ENCODE assay signal across 7 mouse cellular contexts in the genomic region with DNA sequence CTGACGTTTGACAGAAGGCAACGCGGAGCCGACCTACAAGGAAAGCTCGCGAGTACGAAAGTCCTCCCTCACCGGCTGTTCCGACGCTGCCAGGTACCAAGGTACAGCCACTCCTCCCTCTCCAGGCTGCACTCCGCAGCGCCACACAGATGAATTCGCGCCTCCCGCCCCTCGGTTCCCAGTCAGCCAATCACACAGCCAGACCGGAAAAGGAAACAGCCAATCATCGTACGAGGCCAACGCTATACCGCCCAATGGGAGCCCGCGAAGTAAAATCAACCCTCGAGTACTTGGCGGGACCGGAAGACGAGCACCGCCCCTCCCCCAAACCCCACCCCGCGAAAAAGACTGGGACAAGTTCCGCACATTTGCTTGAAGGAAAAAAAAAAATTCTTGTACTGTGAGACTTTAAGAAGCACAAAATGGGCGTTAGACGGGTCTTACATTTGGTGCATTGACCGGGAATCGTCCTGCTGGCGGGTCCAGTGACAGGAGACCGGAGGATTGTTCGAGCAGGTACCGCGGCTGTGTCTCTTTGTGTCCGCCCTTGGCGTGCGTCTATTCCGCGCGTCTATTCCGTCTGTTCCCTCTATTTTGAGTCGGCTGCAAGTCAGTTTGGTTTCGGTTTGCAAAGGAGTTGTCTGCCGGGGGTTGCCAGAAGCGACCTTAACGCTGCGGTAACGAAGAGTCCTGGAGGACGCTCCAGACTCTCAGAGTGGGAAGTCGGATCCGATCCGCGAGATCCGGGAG. TPM values are rescaled to one million over a fixed set of nuclear protein-coding genes. Genes with fewer than 3 reads are reported as not detected.
A peak's percentile ranks its signal among the peaks of the same experiment; 100 is the strongest.
DNase-seq lines count a peak whose midpoint lies in the region; ATAC-seq lines count a peak whose summit lies in the region.

Gene Brip1 (minus strand): TSS at position 157 of the 750 bp plus-strand sequence.

- peaks cover 32% of the 10 kb centered on the region for H3K9me3 ChIP-seq in embryonic facial prominence, embryonic 12.5 days
- peaks cover 12% of the 10 kb centered on the region; the same call in 1 of the 2 replicates for H3K9me3 ChIP-seq in limb, embryonic 11.5 days (ENCODE audit: control insufficient read depth, low read length)
- peaks cover 10% of the 10 kb centered on the region for H3K9me3 ChIP-seq in midbrain, embryonic 14.5 days (ENCODE audit: control insufficient read depth, low read length)

- DNase-seq in adrenal gland, postnatal 25 days, result peak; percentile 89
- peak; percentile 100 for DNase-seq in heart, adult 11 months
- peak; percentile 93 for DNase-seq in kidney, adult 18-20 months
- peak; percentile 98 for DNase-seq in limb, embryonic 11.5 days (ENCODE audit: low spot score)
- peak; percentile 97 for DNase-seq in midbrain, embryonic 14.5 days
- DNase-seq in spleen, adult 18-20 months, result peak; percentile 83 to 88

- peaks cover 47% of the 10 kb centered on the region for H3K36me3 ChIP-seq in embryonic facial prominence, embryonic 12.5 days
- peaks cover 29% of the 10 kb centered on the region for H3K36me3 ChIP-seq in limb, embryonic 11.5 days (ENCODE audit: control insufficient read depth, insufficient read depth, low read length)
- peaks cover 29% of the 10 kb centered on the region for H3K36me3 ChIP-seq in midbrain, embryonic 14.5 days (ENCODE audit: control insufficient read depth, insufficient read depth, low read length)

- H3K4me3 ChIP-seq in embryonic facial prominence, embryonic 12.5 days, result peak within 1 kb of the TSS; percentile 69
- H3K4me3 ChIP-seq in limb, embryonic 11.5 days (ENCODE audit: low read depth, low read length), result peak within 1 kb of the TSS; percentile 84
- H3K4me3 ChIP-seq in midbrain, embryonic 14.5 days (replicated peaks; ENCODE audit: low read depth, low read length), result peak within 1 kb of the TSS; percentile 76

- H3K27ac ChIP-seq in embryonic facial prominence, embryonic 12.5 days, result peak within 1 kb of the TSS; percentile 89
- peak within 1 kb of the TSS; percentile 83 for H3K27ac ChIP-seq in limb, embryonic 11.5 days (replicated peaks; ENCODE audit: low read depth, low read length)
- H3K27ac ChIP-seq in midbrain, embryonic 14.5 days (replicated peaks; ENCODE audit: low read depth, low read length), result peak within 1 kb of the TSS; percentile 76

- peak within 1 kb of the TSS; percentile 61 for H3K4me2 ChIP-seq in embryonic facial prominence, embryonic 12.5 days (replicated peaks)
- H3K4me2 ChIP-seq in limb, embryonic 11.5 days (ENCODE audit: low read depth, severe bottlenecking), result peak within 1 kb of the TSS; percentile 66
- peak within 1 kb of the TSS; percentile 80 for H3K4me2 ChIP-seq in midbrain, embryonic 14.5 days (ENCODE audit: low read length)

- WGBS in embryonic facial prominence, embryonic 12.5 days, result under 1% methylated on average over 60 of the region's 60 CpGs
- WGBS in limb, embryonic 11.5 days, result under 1% methylated on average over 60 of the region's 60 CpGs
- under 1% methylated on average over 60 of the region's 60 CpGs for WGBS in midbrain, embryonic 14.5 days

- peak; percentile 97 for ATAC-seq in embryonic facial prominence, embryonic 12.5 days (ENCODE audit: insufficient number of reproducible peaks, insufficient read depth, low FRiP score, low TSS enrichment)
- peak; percentile 95 for ATAC-seq in limb, embryonic 11.5 days (ENCODE audit: insufficient number of reproducible peaks, low FRiP score, low TSS enrichment, low read depth)
- ATAC-seq in midbrain, embryonic 14.5 days (ENCODE audit: low FRiP score, low TSS enrichment), result peak; percentile 98

- H3K4me1 ChIP-seq in embryonic facial prominence, embryonic 12.5 days, result peaks cover 13% of the 10 kb centered on the region
- 0 out of 2 replicates have a peak, but pooled peaks cover 2% of the 10 kb centered on the region for H3K4me1 ChIP-seq in limb, embryonic 11.5 days (ENCODE audit: control insufficient read depth, insufficient read depth, low read length)
- peaks cover 2% of the 10 kb centered on the region for H3K4me1 ChIP-seq in midbrain, embryonic 14.5 days (ENCODE audit: control insufficient read depth, insufficient read depth, low read length)

- H3K9ac ChIP-seq in embryonic facial prominence, embryonic 12.5 days, result peak within 1 kb of the TSS; percentile 81
- peak within 1 kb of the TSS; percentile 73 for H3K9ac ChIP-seq in limb, embryonic 11.5 days (ENCODE audit: low read length)
- H3K9ac ChIP-seq in midbrain, embryonic 14.5 days (replicated peaks; ENCODE audit: low read length), result peak within 1 kb of the TSS; percentile 73

- H3K27me3 ChIP-seq in embryonic facial prominence, embryonic 12.5 days, result no peaks in the 10 kb centered on the region
- H3K27me3 ChIP-seq in limb, embryonic 11.5 days (ENCODE audit: control insufficient read depth, insufficient read depth, low read length), result no peaks in the 10 kb centered on the region
- no peaks in the 10 kb centered on the region for H3K27me3 ChIP-seq in midbrain, embryonic 14.5 days (ENCODE audit: control insufficient read depth, insufficient read depth, low read length)

RNA-seq across cellular contexts. Expression of gene Brip1, which starts in this region (rescaled TPM):
- total RNA-seq in adrenal gland, postnatal 25 days (2021), result 2.3 and 2.9 TPM in 2 replicates
- polyA plus RNA-seq in embryonic facial prominence, embryonic 12.5 days (2016; fragmentation: Nextera tagmentation; extraction: Ambion mirVana), result 9.0 and 9.3 TPM in 2 replicates
- 10.5 and 11.1 TPM in 2 replicates for polyA plus RNA-seq in limb, embryonic 11.5 days (2014; fragmentation: Nextera tagmentation; extraction: Ambion mirVana)
- polyA plus RNA-seq in midbrain, embryonic 14.5 days (2014; fragmentation: Nextera tagmentation; extraction: Ambion mirVana), result 0.90 and 1.8 TPM in 2 replicates

Comparison
In these comparisons a context has a peak if more than half of its experiments do, and no peak if none do; other contexts are left out.
1. Peak in every context shown above with its lines: DNase-seq, ATAC-seq, H3K4me3 ChIP-seq and H3K27ac ChIP-seq.